Mouse (Mus musculus) lung, embryonic 16.5 days (tissue): ENCODE measurements at regions not wholly inside any gene's neighbourhood (a gene's known extent, or its start where the extent isn't known, plus 50 kb on each side); places are given as distances from the start of the nearest gene placed in this dataset.

Source experiments
- ATAC-seq: fragments of 200-750 bp; cut with Nextera tagmentation; 2 replicates; pipeline ENCODE4 v1.8.0; 2017; ENCODE audit warnings: low read depth, mild to moderate bottlenecking, moderate library complexity
- H3K27ac ChIP-seq: fragments of 300-500 bp; sonication (generic); 2 replicates; pipeline ENCODE4 v1.5.1; 2014; ENCODE audit warnings: mild to moderate bottlenecking, control low read depth, low read length
- H3K27me3 ChIP-seq: fragments of 300-500 bp; sonication (generic); 2 replicates; pipeline ENCODE4 v1.6.1; 2014; ENCODE audit warnings: low read depth, low read length, mixed read lengths; ENCODE audit not compliant: control insufficient read depth, insufficient read depth
- H3K36me3 ChIP-seq: fragments of 300-500 bp; sonication (generic); 2 replicates; pipeline ENCODE4 v1.6.1; 2014; ENCODE audit warnings: low read length; ENCODE audit not compliant: control insufficient read depth, insufficient read depth
- H3K4me1 ChIP-seq: fragments of 300-500 bp; sonication (generic); replicated peaks from 2 replicates; pipeline ENCODE4 v1.6.1; 2014; ENCODE audit warnings: low read length, mixed read lengths; ENCODE audit not compliant: control insufficient read depth, insufficient read depth
- H3K4me2 ChIP-seq: fragments of 300-500 bp; sonication (generic); 2 replicates; pipeline ENCODE4 v1.6.1; 2014; ENCODE audit warnings: low read depth, low read length, control low read depth
- H3K4me3 ChIP-seq: fragments of 300-500 bp; sonication (generic); 2 replicates; pipeline ENCODE4 v1.5.1; 2014; ENCODE audit warnings: mild to moderate bottlenecking, low read length, control low read depth
- H3K9ac ChIP-seq: fragments of 300-500 bp; sonication (generic); 2 replicates; pipeline ENCODE4 v1.6.1; 2014; ENCODE audit warnings: low read length, control low read depth
- H3K9me3 ChIP-seq: fragments of 300-500 bp; sonication (generic); 2 replicates; pipeline ENCODE4 v1.6.1; 2016; ENCODE audit warnings: low read length; ENCODE audit not compliant: control insufficient read depth
- WGBS: fragments of 180-500 bp; shearing (Covaris S2); extraction: QIAGEN DNeasy Blood & Tissue Kit; methylation state at CpG from one replicate; pipeline ENCODE4 v1.1.7; 2014; 5-methylcytosine and 5-hydroxymethylcytosine counted together

GRCm38 (mm10) chr11:64369516-64369915 lies 65.6 kb upstream of the Hs3st3a1 start:
- H3K36me3 ChIP-seq: no peaks in the 10 kb centered on the region
- no peak overlapping the region for H3K27ac ChIP-seq
- H3K9me3 ChIP-seq: no peaks in the 10 kb centered on the region
- H3K4me2 ChIP-seq: no peak overlapping the region
- no peak overlapping the region for H3K4me3 ChIP-seq
- no peak overlapping the region for H3K9ac ChIP-seq
- H3K4me1 ChIP-seq: no peaks in the 10 kb centered on the region
- 80% methylated on average over 8 of the region's 8 CpGs for WGBS
- no peaks in the 10 kb centered on the region for H3K27me3 ChIP-seq
- ATAC-seq: no peak

GRCm38 (mm10) chr11:64335456-64335855 lies 99.7 kb upstream of the Hs3st3a1 start:
- Histone ChIP-seq H3K4me1 (no peaks in the 10 kb centered on the region), H3K4me2 (no peak overlapping the region), H3K36me3 (no peaks in the 10 kb centered on the region), H3K27me3 (peaks cover 2% of the 10 kb centered on the region; the same call in 1 of the 2 replicates), H3K27ac (no peak overlapping the region), H3K9me3 (no peaks in the 10 kb centered on the region), H3K4me3 (no peak overlapping the region), H3K9ac (no peak overlapping the region)
- ATAC-seq: no peak
- 49% methylated on average over 11 of the region's 11 CpGs for WGBS

- Histone ChIP-seq H3K9me3 (no peaks in the 10 kb centered on the region), H3K4me3 (no peak overlapping the region), H3K4me2 (no peak overlapping the region), H3K4me1 (no peaks in the 10 kb centered on the region), H3K9ac (no peak overlapping the region), H3K36me3 (no peaks in the 10 kb centered on the region), H3K27me3 (no peaks in the 10 kb centered on the region), H3K27ac (no peak overlapping the region)
- no peak for ATAC-seq
- WGBS: 38% methylated on average over 7 of the region's 7 CpGs
Observed at GRCm38 (mm10) chr11:64332406-64332805, 102.7 kb upstream of the Hs3st3a1 start.

GRCm38 (mm10) chr11:64331811-64332210 lies 103.3 kb upstream of the Hs3st3a1 start:
- Histone ChIP-seq H3K36me3 (no peaks in the 10 kb centered on the region), H3K4me3 (no peak overlapping the region), H3K27ac (no peak overlapping the region), H3K9me3 (no peaks in the 10 kb centered on the region), H3K27me3 (no peaks in the 10 kb centered on the region), H3K4me2 (no peak overlapping the region), H3K9ac (no peak overlapping the region), H3K4me1 (no peaks in the 10 kb centered on the region)
- WGBS: 74% methylated on average over 5 of the region's 5 CpGs
- ATAC-seq: no peak

GRCm38 (mm10) chr11:64329129-64329528 lies 106.0 kb upstream of the Hs3st3a1 start:
- ATAC-seq: no peak
- no peaks in the 10 kb centered on the region for H3K27me3 ChIP-seq
- H3K9me3 ChIP-seq: no peaks in the 10 kb centered on the region
- H3K36me3 ChIP-seq: no peaks in the 10 kb centered on the region
- no peak overlapping the region for H3K4me2 ChIP-seq
- WGBS: 36% methylated on average over 3 of the region's 3 CpGs
- H3K27ac ChIP-seq: no peak overlapping the region
- H3K4me3 ChIP-seq: no peak overlapping the region
- H3K9ac ChIP-seq: no peak overlapping the region
- H3K4me1 ChIP-seq: no peaks in the 10 kb centered on the region

- no peak for ATAC-seq
Observed at GRCm38 (mm10) chr11:64327771-64328170, 107.4 kb upstream of the Hs3st3a1 start.

GRCm38 (mm10) chr11:64326646-64327045 lies 108.5 kb upstream of the Hs3st3a1 start:
- Histone ChIP-seq H3K27ac (no peak overlapping the region), H3K27me3 (no peaks in the 10 kb centered on the region), H3K4me1 (no peaks in the 10 kb centered on the region), H3K9me3 (no peaks in the 10 kb centered on the region), H3K4me2 (no peak overlapping the region), H3K4me3 (no peak overlapping the region), H3K36me3 (no peaks in the 10 kb centered on the region), H3K9ac (no peak overlapping the region)
- no peak for ATAC-seq
- WGBS: 84% methylated on average over 7 of the region's 7 CpGs

More at GRCm38 (mm10) chr11:64327771-64328170, 107.4 kb upstream of the Hs3st3a1 start:
- no peak overlapping the region for H3K4me3 ChIP-seq
- H3K4me1 ChIP-seq: no peaks in the 10 kb centered on the region
- no peak overlapping the region for H3K27ac ChIP-seq
- no peak overlapping the region for H3K9ac ChIP-seq
- H3K9me3 ChIP-seq: no peaks in the 10 kb centered on the region
- 76% methylated on average over 3 of the region's 3 CpGs for WGBS
- no peaks in the 10 kb centered on the region for H3K27me3 ChIP-seq
- H3K36me3 ChIP-seq: no peaks in the 10 kb centered on the region
- no peak overlapping the region for H3K4me2 ChIP-seq

- no peak overlapping the region for H3K9ac ChIP-seq
- H3K27me3 ChIP-seq: no peaks in the 10 kb centered on the region
- no peaks in the 10 kb centered on the region for H3K4me1 ChIP-seq
- no peak overlapping the region for H3K27ac ChIP-seq
- WGBS: 75% methylated on average over 8 of the region's 8 CpGs
- H3K4me2 ChIP-seq: no peak overlapping the region
- no peaks in the 10 kb centered on the region for H3K9me3 ChIP-seq
- no peaks in the 10 kb centered on the region for H3K36me3 ChIP-seq
- no peak for ATAC-seq
- H3K4me3 ChIP-seq: no peak overlapping the region
Observed at GRCm38 (mm10) chr11:64321900-64322425, 113.2 kb upstream of the Hs3st3a1 start.

- H3K36me3 ChIP-seq: no peaks in the 10 kb centered on the region
- no peaks in the 10 kb centered on the region for H3K4me1 ChIP-seq
- H3K4me3 ChIP-seq: no peak overlapping the region
- no peak for ATAC-seq
- H3K27ac ChIP-seq: no peak overlapping the region
- H3K9ac ChIP-seq: no peak overlapping the region
- H3K4me2 ChIP-seq: no peak overlapping the region
- WGBS: 75% methylated on average over 6 of the region's 6 CpGs
- H3K9me3 ChIP-seq: no peaks in the 10 kb centered on the region
- H3K27me3 ChIP-seq: no peaks in the 10 kb centered on the region
Observed at GRCm38 (mm10) chr11:64317458-64317857, 117.7 kb upstream of the Hs3st3a1 start.

GRCm38 (mm10) chr11:64314997-64315396 lies 120.1 kb upstream of the Hs3st3a1 start:
- Histone ChIP-seq H3K27me3 (no peaks in the 10 kb centered on the region), H3K27ac (no peak overlapping the region), H3K9me3 (no peaks in the 10 kb centered on the region), H3K4me3 (no peak overlapping the region), H3K36me3 (no peaks in the 10 kb centered on the region), H3K9ac (no peak overlapping the region), H3K4me1 (no peaks in the 10 kb centered on the region), H3K4me2 (no peak overlapping the region)
- WGBS: 47% methylated on average over 5 of the region's 5 CpGs
- ATAC-seq: 0 out of 2 replicates have a peak, but pooled peaks have one; percentile 45
